Mouse (Mus musculus) ES-E14 (cell line): ENCODE data around the gene Actr10. TPM values are rescaled to one million over a fixed set of nuclear protein-coding genes. Genes with fewer than 3 reads are reported as not detected.
A peak's percentile ranks its signal among the peaks of the same experiment; 100 is the strongest.

ENCODE experiments used
- DNase-seq: peaks from one replicate; pipeline ENCODE4 v3.0.0-alpha.2; 2013; ENCODE audit warnings: low read depth, low spot score
- H3K27ac ChIP-seq: 2 replicates; pipeline ENCODE4 v1.5.1; 2012; ENCODE audit warnings: low read depth, mild to moderate bottlenecking, low read length, moderate library complexity, mixed read lengths; ENCODE audit not compliant: poor library complexity, insufficient read depth, severe bottlenecking
- H3K36me3 ChIP-seq: 2 replicates; pipeline ENCODE4 v1.6.1; 2012; ENCODE audit warnings: mild to moderate bottlenecking, low read length, moderate library complexity, mixed read lengths; ENCODE audit not compliant: control insufficient read depth, poor library complexity, insufficient read depth, severe bottlenecking
- H3K4me1 ChIP-seq, 2 experiments: fragments of 150-350 bp in 1 of 2; sonication (generic) in 1 of 2; 2 replicates each; pipeline ENCODE4 v1.6.1; 2012; ENCODE audit warnings: low read length in 2 of 2, mild to moderate bottlenecking in 1 of 2, mixed read lengths in 1 of 2; ENCODE audit not compliant: control insufficient read depth in 2 of 2, insufficient read depth in 2 of 2, poor library complexity in 1 of 2
- H3K4me3 ChIP-seq, 2 experiments: fragments of 150-350 bp in 1 of 2; sonication (generic) in 1 of 2; 2 replicates each; pipeline ENCODE4 v1.5.1; 2012; ENCODE audit warnings: low read length in 2 of 2, low read depth in 1 of 2, mild to moderate bottlenecking in 1 of 2, mixed read lengths in 1 of 2; ENCODE audit not compliant: insufficient read depth in 1 of 2, poor library complexity in 1 of 2, severe bottlenecking in 1 of 2
- H3K9ac ChIP-seq: 2 replicates; pipeline ENCODE4 v1.6.1; 2012; ENCODE audit warnings: low read depth, mild to moderate bottlenecking, low read length, mixed read lengths; ENCODE audit not compliant: poor library complexity, insufficient read depth, severe bottlenecking
- H3K9me3 ChIP-seq: fragments of 150-350 bp; sonication (generic); 2 replicates; pipeline ENCODE4 v1.6.1; 2012; ENCODE audit warnings: low read depth, mild to moderate bottlenecking, low read length; ENCODE audit not compliant: control insufficient read depth, insufficient read depth
- CHD2 ChIP-seq: IDR thresholded peaks from 2 replicates; pipeline ENCODE4 v1.6.1; 2014; ENCODE audit warnings: mild to moderate bottlenecking, low read depth, low read length, inconsistent platforms
- HCFC1 ChIP-seq: IDR thresholded peaks from 2 replicates; pipeline ENCODE4 v1.6.1; 2012; ENCODE audit warnings: low read length, inconsistent platforms, borderline replicate concordance; ENCODE audit not compliant: insufficient read depth
- MAFK ChIP-seq: IDR thresholded peaks from 2 replicates; pipeline ENCODE4 v1.6.1; 2014; ENCODE audit warnings: mild to moderate bottlenecking, low read depth, low read length, inconsistent platforms; ENCODE audit not compliant: insufficient read depth
- ZC3H11A ChIP-seq: IDR thresholded peaks from 2 replicates; pipeline ENCODE4 v1.6.1; 2012; ENCODE audit warnings: low read depth, mild to moderate bottlenecking, inconsistent platforms, low read length, borderline replicate concordance
- ZNF384 ChIP-seq: IDR thresholded peaks from 2 replicates; pipeline ENCODE4 v1.6.1; 2012; ENCODE audit warnings: low read depth, low read length, inconsistent platforms
- in situ Hi-C, 2 experiments: fragments of 600-800 bp; cut with MboI; formaldehyde crosslinking; loops; one replicate each; pipeline ENCODE4 v1.15.1; 2025; ENCODE audit warnings: low sequenced_read_pairs in 2 of 2, inconsistent platforms in 1 of 2; ENCODE audit not compliant: unreplicated experiment in 2 of 2
- total RNA-seq: library from RNA; depleted of rRNA; stranded (reverse); fragments of 300-350 nt; gene quantifications from 2 replicates; pipeline ENCODE4 v1.2.3, GENCODE M21; 2012

Gene Actr10
- total RNA-seq, 1 experiment, result 86.2 TPM

DNA sequence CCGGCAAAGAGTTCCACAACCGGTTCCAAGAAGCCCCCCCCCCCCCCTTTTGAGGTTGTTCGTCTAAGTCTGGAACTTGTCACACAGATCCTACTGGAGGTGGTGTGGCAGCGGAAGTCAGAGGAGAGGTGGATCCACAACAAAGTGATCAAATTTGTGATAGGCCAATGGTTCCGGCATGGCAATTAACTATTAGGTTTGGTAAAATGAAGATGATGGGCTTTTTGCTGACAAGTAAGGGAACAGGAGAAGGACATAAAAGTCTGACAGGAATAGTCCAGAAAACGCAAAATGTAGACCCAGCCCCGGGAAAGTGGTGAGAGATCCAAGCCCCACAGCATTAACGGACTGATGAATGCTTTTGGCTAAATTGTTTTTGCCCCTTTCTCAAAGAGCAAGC is 29.9 kb downstream of the Actr10 start:
- Histone ChIP-seq H3K4me1 (no peaks in the 10 kb centered on the region), H3K36me3 (no peaks in the 10 kb centered on the region), H3K4me3 (peak overlapping the region in 1 of 2 experiments; percentile 72; a peak in 3 of 4 replicates), H3K9ac (no peak overlapping the region), H3K9me3 (no peaks in the 10 kb centered on the region), H3K27ac (peak overlapping the region; percentile 70; the same call in 1 of the 2 replicates)
- DNase-seq, result no peak
- in situ Hi-C loops, result no loop called here
- TF ChIP-seq CHD2 (no peak), HCFC1 (no peak), ZNF384 (no peak), MAFK (no peak), ZC3H11A (no peak)

DNA sequence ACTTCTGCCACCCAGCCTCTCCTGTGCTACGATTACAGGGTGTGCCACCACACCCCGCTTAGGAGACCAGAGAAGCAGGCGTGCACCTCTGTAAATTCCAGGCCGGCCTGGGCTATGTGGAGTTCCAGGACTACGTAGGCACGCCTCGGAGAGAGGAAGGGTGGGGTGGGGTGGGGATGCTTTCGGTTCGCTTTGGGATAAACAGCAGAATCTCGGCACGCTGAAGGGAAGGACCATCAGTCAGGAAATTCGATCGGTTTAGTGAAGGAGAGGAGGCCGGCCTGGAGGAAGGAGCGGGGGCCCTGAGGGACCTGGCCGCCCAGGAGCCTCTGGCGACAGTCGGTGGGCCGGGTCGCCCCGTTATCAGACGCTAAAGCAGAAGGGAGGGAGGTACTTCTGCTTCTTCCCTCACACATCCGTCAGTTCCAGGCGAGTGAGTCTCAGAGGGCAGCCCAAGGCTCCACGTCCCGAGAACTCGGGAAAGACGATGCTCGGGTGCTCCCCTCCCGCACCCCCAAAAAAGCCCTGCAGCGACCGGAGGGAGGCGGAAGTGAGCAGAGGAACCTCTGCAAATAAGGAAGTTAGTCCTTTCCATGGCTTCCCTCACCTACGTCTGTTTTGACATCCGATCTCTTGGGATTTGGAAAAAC is 30.6 kb downstream of the Actr10 start:
- peak; percentile 61 for DNase-seq
- Histone ChIP-seq H3K9me3 (no peaks in the 10 kb centered on the region), H3K27ac (peak overlapping the region; percentile 70), H3K9ac (peak overlapping the region; percentile 80), H3K4me3 (peak overlapping the region; percentile 68 to 72), H3K4me1 (no peaks in the 10 kb centered on the region), H3K36me3 (no peaks in the 10 kb centered on the region)
- in situ Hi-C loops, result no loop called here
- TF ChIP-seq ZNF384, result no peak
- TF ChIP-seq ZC3H11A, result no peak
- TF ChIP-seq MAFK, result no peak
- no peak for TF ChIP-seq CHD2
- TF ChIP-seq HCFC1, result no peak

DNA sequence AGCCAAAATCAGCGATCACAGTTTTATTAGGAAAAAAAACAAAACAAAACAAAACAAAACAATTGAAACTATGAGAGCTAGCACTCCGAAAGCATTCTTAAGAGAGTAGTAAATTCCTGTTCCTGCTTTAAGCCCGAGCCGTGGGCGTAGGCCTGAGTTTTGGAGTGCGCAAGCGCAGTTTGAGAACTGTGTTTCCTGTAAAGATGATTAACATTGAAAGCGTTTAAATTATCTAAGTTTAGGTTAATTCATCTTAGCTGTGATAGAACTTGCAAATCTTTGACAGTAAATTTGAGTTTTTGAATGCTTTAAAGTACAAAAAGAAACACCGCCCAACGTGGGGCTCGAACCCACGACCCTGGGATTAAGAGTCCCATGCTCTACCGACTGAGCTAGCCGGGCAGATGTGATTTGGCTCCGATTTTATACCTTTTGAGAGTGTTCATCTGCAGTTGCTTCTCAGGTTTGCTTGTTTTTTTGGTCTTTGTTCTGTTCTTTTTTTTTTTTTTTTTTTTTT is 31.2 kb downstream of the Actr10 start:
- H3K9me3 ChIP-seq, result no peaks in the 10 kb centered on the region
- peak overlapping the region; percentile 70; the same call in 1 of the 2 replicates for H3K27ac ChIP-seq
- DNase-seq, result peak; percentile 83
- no peak for TF ChIP-seq HCFC1
- TF ChIP-seq ZNF384, result peak; percentile 96
- peak; percentile 93 for TF ChIP-seq MAFK
- in situ Hi-C loops, result no loop called here
- H3K4me3 ChIP-seq, result peak overlapping the region; percentile 68 to 72
- H3K36me3 ChIP-seq, result no peaks in the 10 kb centered on the region
- peak overlapping the region; percentile 14; the same call in 1 of the 2 replicates for H3K9ac ChIP-seq
- H3K4me1 ChIP-seq, result no peaks in the 10 kb centered on the region

DNA sequence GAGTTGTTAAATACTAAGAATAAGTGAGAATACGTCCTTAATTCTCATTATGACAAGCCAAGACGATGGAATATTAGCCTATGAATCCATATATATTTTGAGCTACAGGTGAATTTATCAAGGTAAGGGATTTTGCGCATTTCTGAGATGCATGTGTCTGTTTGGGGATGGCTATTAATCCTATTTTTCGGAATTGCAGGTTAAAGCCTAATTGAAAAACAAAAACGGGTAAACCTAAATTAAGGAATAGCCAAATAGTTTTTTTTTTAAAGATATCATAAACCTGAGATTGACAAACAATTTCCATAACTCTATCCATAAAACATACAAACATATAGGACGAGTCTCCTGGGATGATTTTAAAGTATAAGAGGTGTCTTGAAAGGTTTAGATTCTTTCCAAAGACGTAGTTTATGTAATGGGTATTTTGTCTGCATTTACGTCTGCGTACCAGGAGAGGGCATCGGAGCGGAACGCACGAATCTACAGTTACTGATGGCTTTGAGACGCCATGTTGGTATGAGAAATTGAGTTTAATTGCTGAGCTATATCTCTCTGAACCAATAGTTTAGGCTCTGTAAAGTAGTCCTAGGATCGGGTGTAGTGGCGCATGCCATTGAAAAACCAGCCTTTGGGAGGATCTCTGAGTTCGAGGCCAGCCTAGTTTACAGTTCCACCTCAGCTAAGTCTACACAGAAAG is 32.0 kb downstream of the Actr10 start:
- H3K36me3 ChIP-seq, result no peaks in the 10 kb centered on the region
- peak overlapping the region; percentile 20; the same call in 1 of the 2 replicates for H3K9ac ChIP-seq
- TF ChIP-seq ZNF384 (0 out of 2 replicates have a peak, but pooled peaks have one; percentile 14), HCFC1 (no peak)
- peak; percentile 65 for DNase-seq
- H3K9me3 ChIP-seq, result no peaks in the 10 kb centered on the region
- H3K27ac ChIP-seq, result no peak overlapping the region
- H3K4me3 ChIP-seq, result peak overlapping the region in 1 of 2 experiments; percentile 72; a peak in 3 of 4 replicates
- in situ Hi-C loops, result no loop called here
- H3K4me1 ChIP-seq, result no peaks in the 10 kb centered on the region
